Mouse (Mus musculus) megakaryocyte, embryonic 14.5 days (primary cell): ENCODE data around the gene Pip5k1b.

Experiments used
- FLI1 ChIP-seq: IDR thresholded peaks from 2 replicates; pipeline ENCODE4 v1.6.1; 2012; ENCODE audit warnings: low read length, inconsistent platforms, mixed read lengths
- GATA1 ChIP-seq: IDR thresholded peaks from 3 replicates; pipeline ENCODE4 v1.6.1; 2012; ENCODE audit warnings: mixed read lengths, low read length, inconsistent platforms, borderline replicate concordance

- TF ChIP-seq FLI1 (no peak), GATA1 (no peak)
These were observed 301.9 kb downstream of the Pip5k1b start for GRCm38 (mm10) chr19:24253657-24254260.
